Mouse (Mus musculus) gastrocnemius, postnatal 36 days (tissue): ENCODE measurements at regions not wholly inside any gene's neighbourhood (a gene's known extent, or its start where the extent isn't known, plus 50 kb on each side); places are given as distances from the start of the nearest gene placed in this dataset.

ENCODE experiments used
- DNase-seq, 2 experiments: peaks; one replicate each; pipeline ENCODE4 v3.0.0; 2022
- intact Hi-C: fragments of 180-260 bp; cut with DNase I; formaldehyde crosslinking; loops from one replicate; pipeline ENCODE4 v1.15.1; 2025

DNA sequence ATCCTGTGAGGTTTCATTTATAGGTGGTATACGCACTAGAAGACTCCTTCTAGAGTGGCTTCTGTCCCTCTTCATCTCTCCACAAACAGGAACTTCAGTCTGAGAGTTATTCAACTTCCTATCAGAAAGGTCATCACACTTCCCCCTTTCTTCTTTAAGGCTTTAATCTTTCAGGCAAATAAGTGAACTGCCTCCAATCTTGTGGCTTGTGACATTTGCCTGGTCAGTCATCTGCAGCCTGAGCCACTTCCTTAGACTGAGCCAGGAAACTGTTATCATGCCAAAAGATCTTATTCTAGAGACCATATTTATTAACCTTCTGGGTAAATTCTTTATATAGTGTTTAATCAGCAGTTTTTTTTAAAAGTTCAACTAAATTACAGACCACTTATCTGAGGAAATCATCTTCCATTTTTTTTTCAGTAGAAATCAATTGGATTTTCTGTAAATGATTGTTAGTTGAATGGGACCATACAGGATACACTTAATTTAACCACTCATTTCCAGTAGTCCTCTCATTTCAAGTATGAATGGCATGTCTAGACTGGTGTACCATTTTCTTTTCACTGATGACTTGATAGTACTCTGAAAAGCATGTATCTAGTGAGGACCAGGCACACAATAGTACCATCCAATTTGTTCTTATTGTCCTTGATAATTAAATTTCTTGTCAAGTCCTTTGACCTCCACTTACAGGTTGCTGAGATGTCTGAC is 234.4 kb downstream of the Rprm start:
- intact Hi-C loops: no loop called here
- DNase-seq: no peak
